Mouse (Mus musculus) lung, postnatal 0 days (tissue): ENCODE measurements at regions not wholly inside any gene's neighbourhood (a gene's known extent, or its start where the extent isn't known, plus 50 kb on each side); places are given as distances from the start of the nearest gene placed in this dataset.

ENCODE experiments used
- CTCF ChIP-seq: IDR thresholded peaks from 2 replicates; pipeline ENCODE4 v1.5.1; 2016; ENCODE audit warnings: antibody characterized with exemption, mild to moderate bottlenecking
- EP300 ChIP-seq: IDR thresholded peaks from 2 replicates; pipeline ENCODE4 v1.6.1; 2016; ENCODE audit warnings: antibody characterized with exemption, mild to moderate bottlenecking, control low read depth

DNA sequence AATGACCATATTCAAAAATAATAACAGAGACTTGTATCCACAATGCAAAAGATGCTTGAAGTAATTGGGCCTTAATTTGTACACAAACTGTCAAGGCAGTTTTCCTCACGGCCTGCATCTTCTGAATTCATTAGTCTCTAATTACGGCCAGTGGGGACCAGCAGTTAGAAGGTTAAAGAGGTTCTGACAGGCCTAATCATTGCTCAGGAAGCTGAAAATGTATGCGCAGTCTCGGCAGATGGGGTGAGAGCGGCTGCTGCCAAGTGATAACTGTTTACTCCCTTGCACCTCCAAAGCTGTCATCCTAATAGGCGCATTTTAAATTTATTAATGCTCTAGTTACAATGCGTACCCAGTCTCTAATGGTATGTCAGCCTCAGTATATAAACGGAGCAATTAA lies 163.5 kb upstream of the Prox1 start:
- TF ChIP-seq EP300 (no peak), CTCF (no peak)
